Mouse (Mus musculus) C2C12 (cell line): Measurements from ENCODE around the gene Stk40. TPM values are rescaled to one million over a fixed set of nuclear protein-coding genes. Genes with fewer than 3 reads are reported as not detected.

Experiments
- H3K27me3 ChIP-seq: one replicate; pipeline ENCODE4 v1.6.1; 2011; ENCODE audit not compliant: control insufficient read depth, insufficient read depth, insufficient read length
- H3K36me3 ChIP-seq: one replicate; pipeline ENCODE4 v1.6.1; 2011; ENCODE audit not compliant: control insufficient read depth, insufficient read depth
- H3K4me3 ChIP-seq: one replicate; pipeline ENCODE4 v1.5.1; 2011; ENCODE audit warnings: mild to moderate bottlenecking, control low read depth; ENCODE audit not compliant: poor library complexity, insufficient read depth, severe bottlenecking
- H3K79me2 ChIP-seq: one replicate; pipeline ENCODE4 v1.6.1; 2011; ENCODE audit not compliant: control insufficient read depth, insufficient read depth
- H3K79me3 ChIP-seq: one replicate; pipeline ENCODE4 v1.6.1; 2011; ENCODE audit warnings: low read depth, control low read depth
- H3ac ChIP-seq: one replicate; pipeline ENCODE3; 2011; ENCODE audit warnings: low read depth; ENCODE audit not compliant: control insufficient read depth, insufficient read length
- CEBPB ChIP-seq: IDR thresholded peaks from one replicate; pipeline ENCODE4 v1.6.1; 2011; ENCODE audit warnings: low read depth, mild to moderate bottlenecking, control low read depth, moderate library complexity
- CTCF ChIP-seq: IDR thresholded peaks from one replicate; pipeline ENCODE4 v1.5.1; 2011; ENCODE audit not compliant: control insufficient read depth, insufficient read depth, insufficient read length
- FOSL1 ChIP-seq: IDR thresholded peaks from one replicate; pipeline ENCODE4 v1.8.0; 2011; ENCODE audit warnings: mild to moderate bottlenecking, low read length; ENCODE audit not compliant: poor library complexity, insufficient read depth, severe bottlenecking
- MAX ChIP-seq: IDR thresholded peaks from one replicate; pipeline ENCODE4 v1.6.1; 2011; ENCODE audit warnings: mild to moderate bottlenecking, control low read depth
- MYOD1 ChIP-seq: IDR thresholded peaks from one replicate; pipeline ENCODE4 v1.6.1; 2011; ENCODE audit warnings: low read depth; ENCODE audit not compliant: control insufficient read depth, insufficient read length
- MYOG ChIP-seq: IDR thresholded peaks from one replicate; pipeline ENCODE4 v1.6.1; 2011; ENCODE audit not compliant: control insufficient read depth, insufficient read length; ENCODE audit errors: extremely low read depth
- USF1 ChIP-seq: IDR thresholded peaks from one replicate; pipeline ENCODE4 v1.6.1; 2011; ENCODE audit warnings: low read depth, mild to moderate bottlenecking, control low read depth, moderate library complexity
- polyA plus RNA-seq: library from polyadenylated mRNA; unstranded; fragments of >200 nt; fragmentation: generic; extraction: Trizol; gene quantifications from one replicate; pipeline ENCODE4 v1.2.1, GENCODE M21; 2012; ENCODE audit warnings: missing spikeins

Gene Stk40
- polyA plus RNA-seq, 1 experiment, result 11.0 TPM

DNA sequence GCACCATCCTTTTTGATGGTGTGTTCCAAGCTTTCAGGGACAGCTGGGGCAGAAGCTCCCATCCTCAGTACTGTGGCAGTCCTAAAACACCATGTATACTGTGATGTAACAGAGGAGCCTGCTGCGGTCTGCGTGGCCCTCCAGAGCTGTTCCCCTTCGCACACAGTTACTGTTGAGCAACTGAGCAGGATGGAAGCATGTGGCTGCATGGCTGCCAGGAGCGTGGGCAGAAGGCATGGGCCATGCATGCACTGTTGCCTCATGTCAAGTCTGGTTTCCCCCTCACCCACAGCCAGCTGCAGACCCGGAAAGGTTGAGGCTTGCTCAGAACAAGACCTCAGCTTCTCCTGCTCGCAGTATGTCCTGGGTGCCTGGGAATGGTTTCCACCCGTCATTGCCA is 38.5 kb upstream of the Stk40 start:
- TF ChIP-seq CTCF, result no peak
- TF ChIP-seq MYOD1, result no peak
- TF ChIP-seq MYOG, result no peak
- no peak for TF ChIP-seq USF1
- TF ChIP-seq MAX, result no peak
- TF ChIP-seq CEBPB, result no peak
- no peak for TF ChIP-seq FOSL1
- Histone ChIP-seq H3K4me3 (no peak overlapping the region), H3K36me3 (no peaks in the 10 kb centered on the region), H3K79me2 (no peaks in the 10 kb centered on the region), H3K79me3 (no peaks in the 10 kb centered on the region), H3K27me3 (no peaks in the 10 kb centered on the region), H3ac (no peak overlapping the region)

GRCm38 (mm10) chr4:126067401-126068077 is 36.2 kb upstream of the Stk40 start:
- H3K36me3 ChIP-seq, result no peaks in the 10 kb centered on the region
- no peaks in the 10 kb centered on the region for H3K79me3 ChIP-seq
- TF ChIP-seq MYOG, result no peak
- TF ChIP-seq MYOD1, result no peak
- no peak for TF ChIP-seq USF1
- TF ChIP-seq FOSL1, result no peak
- TF ChIP-seq MAX, result no peak
- TF ChIP-seq CEBPB, result no peak
- no peak for TF ChIP-seq CTCF
- H3ac ChIP-seq, result no peak overlapping the region
- H3K4me3 ChIP-seq, result no peak overlapping the region
- no peaks in the 10 kb centered on the region for H3K27me3 ChIP-seq
- H3K79me2 ChIP-seq, result no peaks in the 10 kb centered on the region

- Histone ChIP-seq H3K4me3 (no peak overlapping the region), H3K79me3 (no peaks in the 10 kb centered on the region), H3K27me3 (no peaks in the 10 kb centered on the region), H3ac (no peak overlapping the region), H3K36me3 (no peaks in the 10 kb centered on the region), H3K79me2 (no peaks in the 10 kb centered on the region)
- TF ChIP-seq MYOG (no peak), MAX (no peak), CTCF (no peak)
Observed at GRCm38 (mm10) chr4:126068842-126069241, 34.9 kb upstream of the Stk40 start.

DNA sequence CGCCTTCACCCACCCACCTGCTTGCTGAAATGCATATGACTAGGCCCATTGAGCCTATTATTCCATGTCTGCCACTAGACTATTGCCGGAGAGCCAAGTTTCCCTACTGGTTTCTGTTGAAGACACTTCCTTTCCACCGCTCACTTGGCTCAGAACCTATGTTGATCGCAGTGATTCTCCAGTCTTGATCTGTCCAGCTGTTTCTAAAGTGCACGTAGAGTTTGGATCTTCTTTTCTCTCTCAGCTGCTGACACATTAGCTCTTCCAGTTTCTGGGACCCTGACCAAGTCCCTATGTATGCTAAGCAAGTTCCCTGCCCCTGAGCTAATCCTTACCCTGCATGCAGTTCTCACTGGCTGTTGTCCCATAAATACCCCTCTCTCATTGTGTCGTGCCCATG is 25.9 kb upstream of the Stk40 start:
- H3K4me3 ChIP-seq, result no peak overlapping the region
- no peaks in the 10 kb centered on the region for H3K79me3 ChIP-seq
- H3K36me3 ChIP-seq, result no peaks in the 10 kb centered on the region
- no peaks in the 10 kb centered on the region for H3K79me2 ChIP-seq
- no peak overlapping the region for H3ac ChIP-seq
- TF ChIP-seq CEBPB (no peak), MAX (no peak), FOSL1 (no peak), CTCF (no peak), MYOG (no peak), MYOD1 (no peak), USF1 (no peak)
- no peaks in the 10 kb centered on the region for H3K27me3 ChIP-seq

- H3K79me2 ChIP-seq, result no peaks in the 10 kb centered on the region
- no peaks in the 10 kb centered on the region for H3K79me3 ChIP-seq
- no peak for TF ChIP-seq MYOG
- TF ChIP-seq MAX, result no peak
- TF ChIP-seq MYOD1, result no peak
- no peak for TF ChIP-seq CTCF
- TF ChIP-seq FOSL1, result no peak
- no peak for TF ChIP-seq CEBPB
- no peak for TF ChIP-seq USF1
- no peaks in the 10 kb centered on the region for H3K36me3 ChIP-seq
- H3K27me3 ChIP-seq, result no peaks in the 10 kb centered on the region
- H3K4me3 ChIP-seq, result no peak overlapping the region
- H3ac ChIP-seq, result no peak overlapping the region
Observed at GRCm38 (mm10) chr4:126079266-126079665, 24.5 kb upstream of the Stk40 start.

- Histone ChIP-seq H3ac (no peak overlapping the region), H3K4me3 (no peak overlapping the region), H3K27me3 (no peaks in the 10 kb centered on the region), H3K79me2 (no peaks in the 10 kb centered on the region), H3K79me3 (no peaks in the 10 kb centered on the region), H3K36me3 (no peaks in the 10 kb centered on the region)
- TF ChIP-seq MYOG (no peak), CTCF (no peak), FOSL1 (no peak), MAX (no peak), MYOD1 (no peak), USF1 (no peak), CEBPB (no peak)
Observed at GRCm38 (mm10) chr4:126081601-126082000, 22.2 kb upstream of the Stk40 start.
